Comparison of ENCODE assay signal across 24 mouse cellular contexts in genomic region chr13:40719741-40720082, GRCm38 (mm10). TPM values are rescaled to one million over a fixed set of nuclear protein-coding genes. Genes with fewer than 3 reads are reported as not detected.
A peak's percentile ranks its signal among the peaks of the same experiment; 100 is the strongest.
DNase-seq lines count a peak whose midpoint lies in the region; ATAC-seq and TF ChIP-seq lines count a peak whose summit lies in the region.
"Had no signal": no experiment of that assay in that cellular context is flagged by ENCODE, and none has a peak within 500 bp of the region (broad histone marks: within the 10 kb centered on the region; RNA-seq: fewer than 3 reads in every experiment).

No protein-coding gene starts in this region.

- peak; percentile 43 for DNase-seq in forebrain, embryonic 11.5 days (ENCODE audit: low spot score)
- DNase-seq in lung, embryonic 14.5 days = no peak
- DNase-seq in lung, adult 2 months = no peak
- peak; percentile 70 for DNase-seq in embryonic facial prominence, embryonic 11.5 days (ENCODE audit: low spot score)
- DNase-seq in gastrocnemius, adult 8-10 months (ENCODE audit: low spot score in 2 of 2) = no peak
- no peak for DNase-seq in kidney, adult 9 months
- DNase-seq: adrenal gland, adult 8-10 months; cerebellum, adult 18-20 months; cerebellum, postnatal 36 days; gastrocnemius, postnatal 14 days; liver; liver, postnatal 0 days; right cerebral cortex, postnatal 14 days; thymus, postnatal 36 days had no signal

- H3K36me3 ChIP-seq in forebrain, embryonic 11.5 days (ENCODE audit: control insufficient read depth, insufficient read depth, low read length) = no peaks in the 10 kb centered on the region
- H3K36me3 ChIP-seq in forebrain, embryonic 13.5 days (ENCODE audit: poor library complexity, severe bottlenecking) = no peaks in the 10 kb centered on the region
- no peaks in the 10 kb centered on the region for H3K36me3 ChIP-seq in lung, embryonic 14.5 days (ENCODE audit: insufficient read depth)
- no peaks in the 10 kb centered on the region for H3K36me3 ChIP-seq in embryonic facial prominence, embryonic 11.5 days (replicated peaks; ENCODE audit: control insufficient read depth, insufficient read depth, low read depth, low read length)
- H3K36me3 ChIP-seq in limb, embryonic 13.5 days = no peaks in the 10 kb centered on the region
- H3K36me3 ChIP-seq: forebrain, embryonic 10.5 days; heart, embryonic 13.5 days; midbrain, embryonic 15.5 days had no signal

- peaks cover 4% of the 10 kb centered on the region for H3K4me1 ChIP-seq in forebrain, embryonic 11.5 days (replicated peaks; ENCODE audit: control insufficient read depth, insufficient read depth, low read length)
- 0 out of 2 replicates have a peak, but pooled peaks cover 9% of the 10 kb centered on the region for H3K4me1 ChIP-seq in forebrain, embryonic 13.5 days
- H3K4me1 ChIP-seq in lung, embryonic 14.5 days (ENCODE audit: insufficient read depth) = no peaks in the 10 kb centered on the region
- peaks cover 4% of the 10 kb centered on the region for H3K4me1 ChIP-seq in lung, adult 2 months (ENCODE audit: control insufficient read depth, insufficient read depth, low read length)
- no peaks in the 10 kb centered on the region for H3K4me1 ChIP-seq in embryonic facial prominence, embryonic 11.5 days (ENCODE audit: control insufficient read depth, insufficient read depth, low read length)
- H3K4me1 ChIP-seq in limb, embryonic 13.5 days = peaks cover 30% of the 10 kb centered on the region

- no peak overlapping the region for H3K4me3 ChIP-seq in forebrain, embryonic 11.5 days (ENCODE audit: low read depth, low read length)
- no peak overlapping the region for H3K4me3 ChIP-seq in forebrain, embryonic 13.5 days
- no peak overlapping the region for H3K4me3 ChIP-seq in lung, embryonic 14.5 days (ENCODE audit: low read depth, low read length)
- H3K4me3 ChIP-seq in lung, adult 2 months (replicated peaks; ENCODE audit: extremely low read depth, low read depth, low read length) = no peak overlapping the region
- no peak overlapping the region for H3K4me3 ChIP-seq in embryonic facial prominence, embryonic 11.5 days (ENCODE audit: low read depth, low read length)
- no peak overlapping the region for H3K4me3 ChIP-seq in limb, embryonic 13.5 days
- H3K4me3 ChIP-seq: forebrain, embryonic 10.5 days; heart, embryonic 13.5 days; left cerebral cortex, adult 2 months; midbrain, embryonic 15.5 days had no signal

- no peaks in the 10 kb centered on the region for H3K9me3 ChIP-seq in forebrain, embryonic 11.5 days (ENCODE audit: control insufficient read depth, low read length)
- no peaks in the 10 kb centered on the region for H3K9me3 ChIP-seq in forebrain, embryonic 13.5 days (replicated peaks)
- H3K9me3 ChIP-seq in lung, embryonic 14.5 days (ENCODE audit: low read depth, low read length) = no peaks in the 10 kb centered on the region
- no peaks in the 10 kb centered on the region for H3K9me3 ChIP-seq in embryonic facial prominence, embryonic 11.5 days (replicated peaks; ENCODE audit: control insufficient read depth, low read length)
- H3K9me3 ChIP-seq in limb, embryonic 13.5 days = no peaks in the 10 kb centered on the region
- H3K9me3 ChIP-seq: forebrain, embryonic 10.5 days; heart, embryonic 13.5 days; midbrain, embryonic 15.5 days had no signal

- TF ChIP-seq POLR2A in lung, adult 2 months (IDR thresholded peaks at IDR 0.05; ENCODE audit: borderline replicate concordance, extremely low read depth, low read depth, low read length) = no peak

- no peak overlapping the region for H3K9ac ChIP-seq in forebrain, embryonic 11.5 days (ENCODE audit: low read length)
- no peak overlapping the region for H3K9ac ChIP-seq in forebrain, embryonic 13.5 days
- H3K9ac ChIP-seq in lung, embryonic 14.5 days = no peak overlapping the region
- no peak overlapping the region for H3K9ac ChIP-seq in embryonic facial prominence, embryonic 11.5 days (replicated peaks; ENCODE audit: low read length)
- H3K9ac ChIP-seq in limb, embryonic 13.5 days = no peak overlapping the region
- H3K9ac ChIP-seq: heart, embryonic 13.5 days; liver, postnatal 0 days; midbrain, embryonic 15.5 days had no signal

- H3K27me3 ChIP-seq in forebrain, embryonic 11.5 days (ENCODE audit: control insufficient read depth, insufficient read depth, low read length) = peaks cover 72% of the 10 kb centered on the region
- peaks cover 92% of the 10 kb centered on the region for H3K27me3 ChIP-seq in forebrain, embryonic 13.5 days
- H3K27me3 ChIP-seq in lung, embryonic 14.5 days (ENCODE audit: insufficient read depth, low read length) = peaks cover 86% of the 10 kb centered on the region
- H3K27me3 ChIP-seq in embryonic facial prominence, embryonic 11.5 days (ENCODE audit: control insufficient read depth, insufficient read depth, low read length) = peaks cover 4% of the 10 kb centered on the region; the same call in 1 of the 2 replicates
- H3K27me3 ChIP-seq in limb, embryonic 13.5 days = peaks cover 70% of the 10 kb centered on the region

- no peak for TF ChIP-seq CTCF in lung, embryonic 14.5 days (IDR thresholded peaks at IDR 0.05; ENCODE audit: low read depth)
- TF ChIP-seq CTCF in lung, adult 2 months (IDR thresholded peaks at IDR 0.05; ENCODE audit: insufficient read depth, low read length) = no peak

- H3K27ac ChIP-seq in forebrain, embryonic 11.5 days (ENCODE audit: low read depth, low read length) = no peak overlapping the region
- no peak overlapping the region for H3K27ac ChIP-seq in forebrain, embryonic 13.5 days
- no peak overlapping the region for H3K27ac ChIP-seq in lung, embryonic 14.5 days (ENCODE audit: low read depth)
- H3K27ac ChIP-seq in embryonic facial prominence, embryonic 11.5 days (replicated peaks; ENCODE audit: low read depth, low read length) = no peak overlapping the region; the same call in 1 of the 2 replicates
- no peak overlapping the region for H3K27ac ChIP-seq in limb, embryonic 13.5 days
- H3K27ac ChIP-seq: forebrain, embryonic 10.5 days; heart, embryonic 13.5 days; left cerebral cortex, adult 2 months; macrophage; midbrain, embryonic 15.5 days had no signal

- ATAC-seq in forebrain, embryonic 11.5 days (replicated peaks; ENCODE audit: low FRiP score) = no peak
- no peak for ATAC-seq in forebrain, embryonic 13.5 days
- no peak for ATAC-seq in lung, embryonic 14.5 days (ENCODE audit: insufficient read depth)
- ATAC-seq in embryonic facial prominence, embryonic 11.5 days (replicated peaks; ENCODE audit: insufficient number of reproducible peaks, low FRiP score, low TSS enrichment, low read depth) = no peak
- ATAC-seq in limb, embryonic 13.5 days (ENCODE audit: low FRiP score, low read depth) = no peak
- ATAC-seq: CD4-positive, CD25-positive, alpha-beta regulatory T cell, adult 4 months; liver, postnatal 0 days; midbrain, embryonic 15.5 days had no signal

- WGBS in forebrain, embryonic 11.5 days = 17% methylated on average over 9 of the region's 9 CpGs
- WGBS in forebrain, embryonic 13.5 days = 20% methylated on average over 9 of the region's 9 CpGs
- 8% methylated on average over 9 of the region's 9 CpGs for WGBS in lung, embryonic 14.5 days
- 17% methylated on average over 9 of the region's 9 CpGs for WGBS in lung, adult 2 months
- 7% methylated on average over 9 of the region's 9 CpGs for WGBS in embryonic facial prominence, embryonic 11.5 days
- 7% methylated on average over 9 of the region's 9 CpGs for WGBS in limb, embryonic 13.5 days

- H3K4me2 ChIP-seq in forebrain, embryonic 11.5 days (ENCODE audit: low read depth, low read length, severe bottlenecking) = no peak overlapping the region
- H3K4me2 ChIP-seq in forebrain, embryonic 13.5 days = no peak overlapping the region
- H3K4me2 ChIP-seq in lung, embryonic 14.5 days = 0 out of 2 replicates have a peak overlapping the region, but pooled peaks have one; percentile 6
- H3K4me2 ChIP-seq in embryonic facial prominence, embryonic 11.5 days (ENCODE audit: low read depth, low read length) = peak overlapping the region; percentile 3; the same call in 1 of the 2 replicates
- H3K4me2 ChIP-seq in limb, embryonic 13.5 days (replicated peaks) = peak overlapping the region; percentile 36
- H3K4me2 ChIP-seq: heart, embryonic 13.5 days; midbrain, embryonic 15.5 days had no signal

RNA-seq across cellular contexts. Expression of gene Tfap2a, which starts 18.5 kb away (rescaled TPM):
- 3.3 and 3.6 TPM in 2 replicates for polyA plus RNA-seq in forebrain, embryonic 11.5 days (2014; fragmentation: Nextera tagmentation; extraction: Ambion mirVana)
- polyA plus RNA-seq in forebrain, embryonic 13.5 days (2015; fragmentation: Nextera tagmentation; extraction: Ambion mirVana) = 0.46 and 0.73 TPM in 2 replicates
- polyA plus RNA-seq in lung, embryonic 14.5 days (2014; fragmentation: Nextera tagmentation; extraction: Ambion mirVana) = 0.11 and 0.19 TPM in 2 replicates
- 0.48 and 4.0 TPM in 2 replicates for polyA plus RNA-seq in lung, adult 2 months (2012; rRNA removed)
- polyA plus RNA-seq in embryonic facial prominence, embryonic 11.5 days (2014; fragmentation: Nextera tagmentation; extraction: Ambion mirVana) = 7.7 and 8.4 TPM in 2 replicates
- polyA plus RNA-seq in limb, embryonic 13.5 days (2015; fragmentation: Nextera tagmentation; extraction: Ambion mirVana) = 8.3 and 9.5 TPM in 2 replicates
- total RNA-seq in gastrocnemius, adult 8-10 months (2022) = under 1 TPM in 1 of 4 experiments, not detected in 3; 0.17 TPM
- total RNA-seq: gastrocnemius, postnatal 14 days; hematopoietic stem cell, adult 5-6 weeks; MEL had no signal
- polyA plus RNA-seq: liver, postnatal 0 days had no signal

Comparison
In these comparisons a context has a peak if more than half of its experiments do, and no peak if none do; other contexts are left out.
1. DNase-seq: peak in forebrain, embryonic 11.5 days (single experiment) and embryonic facial prominence, embryonic 11.5 days (single experiment); none in lung, embryonic 14.5 days (single experiment), lung, adult 2 months (single experiment), gastrocnemius, adult 8-10 months (0 of 2) and kidney, adult 9 months (single experiment).
2. H3K4me2 ChIP-seq: peak in lung, embryonic 14.5 days (single experiment), embryonic facial prominence, embryonic 11.5 days (single experiment) and limb, embryonic 13.5 days (single experiment); none in forebrain, embryonic 11.5 days (single experiment) and forebrain, embryonic 13.5 days (single experiment).